Mouse (Mus musculus) lung, postnatal 25 days (tissue): ENCODE results near the gene Trim62.

Experiments used
- DNase-seq: peaks from one replicate; pipeline ENCODE4 v3.0.0; 2022; ENCODE audit warnings: low spot score

The Trim62 gene

GRCm38 (mm10) chr4:128959676-128960075 is 76.3 kb downstream of the Trim62 start:
- DNase-seq, result no peak
